30 mouse cellular contexts compared by ENCODE assay signal in the genomic region with DNA sequence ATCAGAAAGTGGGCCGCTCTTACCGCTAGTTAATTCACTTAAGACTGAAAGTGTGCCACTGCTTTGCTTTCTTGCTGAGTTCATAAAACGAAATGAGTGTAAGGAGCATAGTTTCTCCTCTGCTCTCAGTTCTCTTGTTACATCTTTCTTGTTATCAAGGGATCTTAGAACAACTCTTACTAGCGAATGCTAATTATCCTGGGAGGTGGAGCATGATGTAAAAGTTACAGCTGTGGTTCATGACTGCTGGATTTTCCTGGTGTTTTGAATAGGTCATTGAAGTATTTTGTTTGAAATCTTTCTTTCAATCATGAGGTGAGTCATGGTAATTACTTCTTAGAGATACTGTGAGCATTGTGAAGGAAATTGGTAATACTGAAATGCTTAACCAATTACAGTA. TPM values are rescaled to one million over a fixed set of nuclear protein-coding genes. Genes with fewer than 3 reads are reported as not detected.
DNase-seq lines count a peak whose midpoint lies in the region; ATAC-seq and TF ChIP-seq lines count a peak whose summit lies in the region.
"Had no signal": no experiment of that assay in that cellular context is flagged by ENCODE, and none has a peak within 500 bp of the region (broad histone marks: within the 10 kb centered on the region; RNA-seq: fewer than 3 reads in every experiment).

No protein-coding gene starts in this region.

- no peak overlapping the region for H3K9ac ChIP-seq in limb, embryonic 12.5 days (replicated peaks)
- H3K9ac ChIP-seq in MEL (ENCODE audit: control insufficient read depth, low read depth, low read length, poor library complexity, severe bottlenecking) = no peak overlapping the region
- no peak overlapping the region for H3K9ac ChIP-seq in forebrain, embryonic 13.5 days
- H3K9ac ChIP-seq: embryonic facial prominence, embryonic 13.5 days; forebrain, embryonic 12.5 days; heart, embryonic 12.5 days; hindbrain, embryonic 13.5 days; liver, embryonic 12.5 days; liver, postnatal 0 days; midbrain, embryonic 13.5 days had no signal

- TF ChIP-seq EP300 in MEL (IDR thresholded peaks at IDR 0.05; ENCODE audit: low read depth in 1 of 2, low read length in 2 of 2) = no peak

- TF ChIP-seq POLR2A in MEL (IDR thresholded peaks at IDR 0.05; ENCODE audit: control insufficient read depth in 1 of 2, insufficient read depth in 1 of 2, low read depth in 1 of 2, low read length in 2 of 2, poor library complexity in 1 of 2) = no peak

- DNase-seq in embryo, embryonic 11 days = peak; percentile 11
- DNase-seq in embryo, embryonic 10.5 days (ENCODE audit: low spot score) = no peak
- DNase-seq in limb, embryonic 10.5 days (ENCODE audit: low spot score) = no peak
- peak; percentile 35 for DNase-seq in MEL (ENCODE audit: low read depth, low spot score)
- no peak for DNase-seq in lung, postnatal 25 days (ENCODE audit: low spot score)
- DNase-seq: adrenal gland, postnatal 36 days; cerebellum, adult 2 months; cerebellum, postnatal 14 days; gastrocnemius, postnatal 36 days; heart, adult 2 months; heart, postnatal 4 days; kidney, adult 8-10 months; kidney, postnatal 10 days; layer of hippocampus, adult 9-11 months; liver, postnatal 0 days; lung, postnatal 4 days; right cerebral cortex, postnatal 25 days; thymus, postnatal 25 days had no signal

- H3K27ac ChIP-seq in limb, embryonic 12.5 days = peak overlapping the region; percentile 46
- no peak overlapping the region for H3K27ac ChIP-seq in limb, embryonic 10.5 days
- no peak overlapping the region for H3K27ac ChIP-seq in MEL (ENCODE audit: control insufficient read depth, low read depth, low read length)
- no peak overlapping the region for H3K27ac ChIP-seq in forebrain, embryonic 13.5 days
- H3K27ac ChIP-seq: embryonic facial prominence, embryonic 13.5 days; forebrain, embryonic 12.5 days; heart, adult 2 months; hindbrain, embryonic 13.5 days; liver, embryonic 12.5 days; midbrain, embryonic 13.5 days had no signal

- no peaks in the 10 kb centered on the region for H3K36me3 ChIP-seq in limb, embryonic 12.5 days
- H3K36me3 ChIP-seq in limb, embryonic 10.5 days = no peaks in the 10 kb centered on the region
- peaks cover 2 to 47% of the 10 kb centered on the region in 2 experiments; a peak in 3 of 4 replicates for H3K36me3 ChIP-seq in MEL (ENCODE audit: control insufficient read depth in 1 of 2, insufficient read depth in 2 of 2, low read length in 2 of 2)
- H3K36me3 ChIP-seq in forebrain, embryonic 13.5 days (ENCODE audit: poor library complexity, severe bottlenecking) = no peaks in the 10 kb centered on the region
- H3K36me3 ChIP-seq: embryonic facial prominence, embryonic 13.5 days; forebrain, embryonic 12.5 days; heart, embryonic 12.5 days; hindbrain, embryonic 13.5 days; liver, embryonic 12.5 days; midbrain, embryonic 13.5 days had no signal

- no peaks in the 10 kb centered on the region for H3K4me1 ChIP-seq in limb, embryonic 12.5 days (replicated peaks)
- no peaks in the 10 kb centered on the region for H3K4me1 ChIP-seq in limb, embryonic 10.5 days
- peaks cover 10 to 33% of the 10 kb centered on the region in 2 experiments for H3K4me1 ChIP-seq in MEL (ENCODE audit: control insufficient read depth in 1 of 2, insufficient read depth in 2 of 2, low read length in 2 of 2)
- peaks cover 11% of the 10 kb centered on the region for H3K4me1 ChIP-seq in forebrain, embryonic 13.5 days
- H3K4me1 ChIP-seq: heart, embryonic 12.5 days; hindbrain, embryonic 13.5 days; midbrain, embryonic 13.5 days had no signal

- H3K9me3 ChIP-seq in limb, embryonic 12.5 days = no peaks in the 10 kb centered on the region
- H3K9me3 ChIP-seq in limb, embryonic 10.5 days (replicated peaks) = no peaks in the 10 kb centered on the region
- no peaks in the 10 kb centered on the region for H3K9me3 ChIP-seq in MEL (replicated peaks; ENCODE audit: insufficient read depth, low read length)
- H3K9me3 ChIP-seq in forebrain, embryonic 13.5 days (replicated peaks) = no peaks in the 10 kb centered on the region
- H3K9me3 ChIP-seq: embryonic facial prominence, embryonic 13.5 days; forebrain, embryonic 12.5 days; G1E; heart, embryonic 12.5 days; hindbrain, embryonic 13.5 days; liver, embryonic 12.5 days; megakaryocyte, embryonic 14.5 days; midbrain, embryonic 13.5 days had no signal

- no peak for TF ChIP-seq CTCF in MEL (IDR thresholded peaks at IDR 0.05 in 2 of 3, conservative IDR thresholded peaks at IDR 0.05 in 1 of 3; ENCODE audit: control insufficient read depth in 1 of 3, insufficient read depth in 1 of 3, low read depth in 2 of 3, low read length in 3 of 3, poor library complexity in 1 of 3, severe bottlenecking in 1 of 3)

- no peak for TF ChIP-seq RAD21 in MEL (IDR thresholded peaks at IDR 0.05; ENCODE audit: low read depth, low read length)

- H3K4me3 ChIP-seq in limb, embryonic 12.5 days (replicated peaks) = no peak overlapping the region
- no peak overlapping the region for H3K4me3 ChIP-seq in limb, embryonic 10.5 days
- H3K4me3 ChIP-seq in MEL (ENCODE audit: control insufficient read depth in 1 of 2, insufficient read depth in 1 of 2, low read depth in 2 of 2, low read length in 2 of 2) = no peak overlapping the region
- H3K4me3 ChIP-seq in forebrain, embryonic 13.5 days = no peak overlapping the region
- H3K4me3 ChIP-seq: embryonic facial prominence, embryonic 13.5 days; erythroblast, embryonic 14.5 days; forebrain, embryonic 12.5 days; heart, adult 2 months; heart, embryonic 12.5 days; hindbrain, embryonic 13.5 days; liver, embryonic 12.5 days; megakaryocyte, embryonic 14.5 days; midbrain, embryonic 13.5 days had no signal

- no peak for ATAC-seq in limb, embryonic 12.5 days (ENCODE audit: insufficient number of reproducible peaks, insufficient read depth, low FRiP score, low TSS enrichment, low read depth)
- ATAC-seq in forebrain, embryonic 13.5 days = no peak
- ATAC-seq: intestine, embryonic 16.5 days; liver, embryonic 12.5 days; liver, postnatal 0 days; midbrain, embryonic 13.5 days had no signal

- H3K4me2 ChIP-seq in limb, embryonic 12.5 days = no peak overlapping the region
- H3K4me2 ChIP-seq in forebrain, embryonic 13.5 days = no peak overlapping the region
- H3K4me2 ChIP-seq: embryonic facial prominence, embryonic 13.5 days; forebrain, embryonic 12.5 days; heart, embryonic 12.5 days; hindbrain, embryonic 13.5 days; liver, embryonic 12.5 days; midbrain, embryonic 13.5 days had no signal

- peaks cover 32% of the 10 kb centered on the region for H3K79me2 ChIP-seq in MEL (ENCODE audit: control insufficient read depth, insufficient read depth, low read length, poor library complexity)

- H3K27me3 ChIP-seq in limb, embryonic 12.5 days = no peaks in the 10 kb centered on the region
- H3K27me3 ChIP-seq in limb, embryonic 10.5 days (ENCODE audit: low read depth, poor library complexity, severe bottlenecking) = no peaks in the 10 kb centered on the region
- H3K27me3 ChIP-seq in MEL (ENCODE audit: control insufficient read depth in 1 of 2, insufficient read depth in 2 of 2, low read length in 2 of 2) = no peaks in the 10 kb centered on the region
- H3K27me3 ChIP-seq in forebrain, embryonic 13.5 days = no peaks in the 10 kb centered on the region
- H3K27me3 ChIP-seq: embryonic facial prominence, embryonic 13.5 days; forebrain, embryonic 12.5 days; heart, embryonic 12.5 days; hindbrain, embryonic 13.5 days; liver, embryonic 12.5 days; megakaryocyte, embryonic 14.5 days; midbrain, embryonic 13.5 days had no signal

- WGBS in limb, embryonic 12.5 days = 61% methylated on average over 4 of the region's 4 CpGs
- WGBS in limb, embryonic 10.5 days = 80% methylated on average over 4 of the region's 4 CpGs
- WGBS in forebrain, embryonic 13.5 days = 61% methylated on average over 4 of the region's 4 CpGs

TF ChIP-seq in MEL, 35 proteins besides CTCF, POLR2A, EP300 and RAD21:
- TF ChIP-seq GATA1 (IDR thresholded peaks at IDR 0.05; ENCODE audit: low read depth, low read length) = peak; percentile 40
- no peak for TF ChIP-seq POLR2AphosphoS5 (IDR thresholded peaks at IDR 0.05; ENCODE audit: borderline replicate concordance, low read depth, low read length)
- TF ChIP-seq SIN3A (IDR thresholded peaks at IDR 0.05; ENCODE audit: low read length) = 0 out of 2 replicates have a peak, but pooled peaks have one; percentile 25

RNA-seq across cellular contexts. Expression of a gene that starts 53.1 kb away (rescaled TPM):
- 26.2 and 30.0 TPM in 2 replicates for polyA plus RNA-seq in limb, embryonic 12.5 days (2016; fragmentation: Nextera tagmentation; extraction: Ambion mirVana)
- polyA plus RNA-seq in limb, embryonic 10.5 days (2016; fragmentation: Nextera tagmentation; extraction: Ambion mirVana) = 19.3 and 21.1 TPM in 2 replicates
- total RNA-seq in MEL (2012; rRNA removed) = 61.3 and 82.5 TPM in 2 replicates
- 10 to 100 TPM; 73.7 to 90.0 TPM for polyA plus RNA-seq in MEL (2012; ENCODE audit: insufficient read depth in 1 of 2, insufficient read length in 2 of 2, low read depth in 1 of 2, low replicate concordance in 2 of 2, missing spikeins in 1 of 2)
- polyA plus RNA-seq in forebrain, embryonic 13.5 days (2015; fragmentation: Nextera tagmentation; extraction: Ambion mirVana) = 27.7 and 30.3 TPM in 2 replicates

Comparison
In these comparisons a context has a peak if more than half of its experiments do, and no peak if none do; other contexts are left out.
1. DNase-seq: peak in embryo, embryonic 11 days (single experiment) and MEL (single experiment); none in embryo, embryonic 10.5 days (single experiment), limb, embryonic 10.5 days (single experiment) and lung, postnatal 25 days (single experiment).